In the genomic region with DNA sequence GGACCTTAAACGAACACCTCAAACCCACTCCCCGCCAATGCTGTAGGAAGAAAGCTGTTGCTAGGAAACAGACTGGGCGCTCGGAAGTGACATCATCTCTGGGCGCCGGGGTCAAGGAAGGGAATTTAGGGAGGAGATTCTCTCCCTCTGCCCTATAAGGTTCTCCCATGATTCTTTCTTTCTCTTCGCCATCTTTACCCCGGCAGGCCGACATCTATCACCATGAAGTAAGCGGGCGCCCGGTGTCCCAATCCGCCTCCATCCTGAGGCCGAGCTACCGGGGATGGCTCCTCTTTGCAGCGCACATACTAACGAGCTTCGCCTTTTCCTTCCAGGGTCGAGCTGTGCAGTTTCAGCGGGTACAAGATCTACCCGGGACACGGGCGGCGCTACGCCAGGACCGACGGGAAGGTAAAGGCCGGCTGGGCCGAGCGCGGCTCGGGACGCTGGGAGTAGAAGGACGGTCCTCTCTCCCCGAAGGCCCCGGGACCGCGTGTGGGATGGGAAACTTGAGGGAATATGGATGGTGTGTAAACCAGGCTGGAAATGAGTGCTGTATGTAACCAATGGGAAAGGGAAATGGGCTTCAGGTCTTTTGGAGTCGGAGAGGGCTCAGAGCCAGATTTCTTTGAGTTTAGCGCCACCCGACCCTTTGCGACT, we compare ENCODE assay signal across 7 mouse cellular contexts. TPM values are rescaled to one million over a fixed set of nuclear protein-coding genes. Genes with fewer than 3 reads are reported as not detected.
DNase-seq lines count a peak whose midpoint lies in the region; ATAC-seq lines count a peak whose summit lies in the region.

A gene (plus strand): TSS at position 64 of the 660 bp plus-strand sequence.

- peak within 1 kb of the TSS; percentile 96 for H3K9ac ChIP-seq in midbrain, embryonic 13.5 days (replicated peaks)

- no peaks in the 10 kb centered on the region for H3K27me3 ChIP-seq in embryonic facial prominence, embryonic 10.5 days (replicated peaks; ENCODE audit: low read depth, poor library complexity, severe bottlenecking)
- no peaks in the 10 kb centered on the region for H3K27me3 ChIP-seq in limb, embryonic 10.5 days (ENCODE audit: low read depth, poor library complexity, severe bottlenecking)
- no peaks in the 10 kb centered on the region for H3K27me3 ChIP-seq in midbrain, embryonic 13.5 days

- no peaks in the 10 kb centered on the region for H3K9me3 ChIP-seq in embryonic facial prominence, embryonic 10.5 days
- H3K9me3 ChIP-seq in limb, embryonic 10.5 days (replicated peaks): no peaks in the 10 kb centered on the region
- no peaks in the 10 kb centered on the region for H3K9me3 ChIP-seq in midbrain, embryonic 13.5 days

- ATAC-seq in granulocyte monocyte progenitor cell, adult 5-6 weeks (replicated peaks; ENCODE audit: poor library complexity, severe bottlenecking): peak; percentile 91
- ATAC-seq in midbrain, embryonic 13.5 days: peak; percentile 96

- peaks cover 20% of the 10 kb centered on the region for H3K4me1 ChIP-seq in embryonic facial prominence, embryonic 10.5 days
- peaks cover 9% of the 10 kb centered on the region for H3K4me1 ChIP-seq in limb, embryonic 10.5 days
- H3K4me1 ChIP-seq in midbrain, embryonic 13.5 days (replicated peaks): peaks cover 22% of the 10 kb centered on the region

- H3K27ac ChIP-seq in embryonic facial prominence, embryonic 10.5 days (replicated peaks): peak within 1 kb of the TSS; percentile 96
- H3K27ac ChIP-seq in limb, embryonic 10.5 days: peak within 1 kb of the TSS; percentile 93
- peak within 1 kb of the TSS; percentile 91 for H3K27ac ChIP-seq in midbrain, embryonic 13.5 days

- under 1% methylated on average over 42 of the region's 42 CpGs for WGBS in embryonic facial prominence, embryonic 10.5 days
- WGBS in limb, embryonic 10.5 days: under 1% methylated on average over 42 of the region's 42 CpGs
- WGBS in midbrain, embryonic 13.5 days: under 1% methylated on average over 42 of the region's 42 CpGs

- peak within 1 kb of the TSS; percentile 85 for H3K4me2 ChIP-seq in midbrain, embryonic 13.5 days (replicated peaks)

- H3K4me3 ChIP-seq in embryonic facial prominence, embryonic 10.5 days: peak within 1 kb of the TSS; percentile 91
- peak within 1 kb of the TSS; percentile 82 for H3K4me3 ChIP-seq in limb, embryonic 10.5 days
- peak within 1 kb of the TSS; percentile 88 for H3K4me3 ChIP-seq in midbrain, embryonic 13.5 days (replicated peaks)

- peaks cover 42% of the 10 kb centered on the region for H3K36me3 ChIP-seq in embryonic facial prominence, embryonic 10.5 days (replicated peaks)
- H3K36me3 ChIP-seq in limb, embryonic 10.5 days: peaks cover 41% of the 10 kb centered on the region
- peaks cover 27% of the 10 kb centered on the region for H3K36me3 ChIP-seq in midbrain, embryonic 13.5 days

- peak; percentile 97 for DNase-seq in adrenal gland, postnatal 10 days
- DNase-seq in embryonic facial prominence, embryonic 10.5 days (ENCODE audit: low spot score): peak; percentile 95
- DNase-seq in kidney, adult 11 months: peak; percentile 94
- peak; percentile 95 for DNase-seq in limb, embryonic 10.5 days (ENCODE audit: low spot score)
- peak; percentile 83 for DNase-seq in spleen, adult 12 weeks (ENCODE audit: low spot score)

RNA-seq across cellular contexts. Expression of the gene that starts here (rescaled TPM):
- total RNA-seq in adrenal gland, postnatal 10 days (2021): 100 to 1,000 TPM; 800 to 819 TPM
- 735 and 738 TPM in 2 replicates for polyA plus RNA-seq in embryonic facial prominence, embryonic 10.5 days (2016; fragmentation: Nextera tagmentation; extraction: Ambion mirVana)
- total RNA-seq in granulocyte monocyte progenitor cell, adult 5-6 weeks (2014; fragmentation: Nextera tagmentation): 1,672 and 1,793 TPM in 2 replicates
- 1,306 and 1,376 TPM in 2 replicates for total RNA-seq in granulocyte monocyte progenitor cell, adult 5-6 weeks (2017)
- 711 and 800 TPM in 2 replicates for polyA plus RNA-seq in limb, embryonic 10.5 days (2016; fragmentation: Nextera tagmentation; extraction: Ambion mirVana)
- 616 and 636 TPM in 2 replicates for polyA plus RNA-seq in midbrain, embryonic 13.5 days (2015; fragmentation: Nextera tagmentation; extraction: Ambion mirVana)

Comparison
In these comparisons a context has a peak if more than half of its experiments do, and no peak if none do; other contexts are left out.
1. Peak in every context shown above with its lines: DNase-seq, ATAC-seq, H3K4me3 ChIP-seq and H3K27ac ChIP-seq.